Mouse (Mus musculus) B cell, adult 2 months (primary cell): ENCODE results near the gene Pdzd3.

Experiments
- DNase-seq, 2 experiments: peaks; one replicate each; pipeline ENCODE4 v3.0.0; 2022

Pdzd3 gene

DNA sequence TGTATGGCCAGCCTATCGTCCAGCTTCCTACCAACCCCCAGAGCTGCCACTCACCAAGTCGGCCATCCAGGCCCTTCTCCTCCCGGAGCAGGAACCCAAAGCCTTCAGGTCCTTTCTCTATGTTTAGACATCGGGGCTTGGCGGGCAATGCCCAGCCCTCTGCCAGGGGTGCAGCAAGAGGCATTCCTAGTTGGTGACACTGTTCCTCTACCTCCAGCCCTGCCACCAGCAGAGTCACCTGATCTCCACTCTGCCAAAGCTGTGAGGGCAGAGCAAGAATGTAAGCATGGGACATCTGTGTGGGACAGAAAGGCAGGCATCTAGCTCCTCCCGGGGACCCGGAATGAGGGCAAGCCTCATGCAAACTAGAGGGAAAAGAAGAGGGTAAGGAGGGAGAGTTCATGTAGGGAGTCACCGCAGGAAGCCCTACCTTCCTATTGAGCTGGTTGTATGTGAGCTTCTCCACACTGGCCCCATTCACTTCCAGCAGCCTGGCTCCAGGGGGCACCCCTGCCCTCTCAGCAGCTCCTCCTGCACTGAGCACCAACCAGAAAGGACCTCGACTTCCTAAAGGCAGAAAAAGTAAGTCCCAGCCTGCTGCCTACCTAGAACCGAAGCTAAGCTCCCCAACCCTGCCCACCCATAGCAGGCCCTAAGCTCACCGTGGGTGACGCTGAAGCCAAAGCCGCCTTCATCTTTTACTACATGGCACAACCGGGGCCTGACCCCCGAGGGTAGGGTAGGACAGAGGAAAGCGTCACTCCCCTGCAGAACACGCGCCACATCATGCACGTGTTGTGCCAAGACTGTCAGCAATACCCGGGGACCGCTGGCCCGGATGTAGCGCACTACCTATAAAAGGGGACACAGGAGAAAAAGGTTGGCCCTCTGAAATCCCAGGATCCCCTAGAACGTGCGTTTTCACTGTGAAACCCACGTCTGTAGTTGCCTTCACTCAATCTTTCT is 1.8 kb downstream of the Pdzd3 start:
- DNase-seq, result peak; percentile 47 to 54

DNA sequence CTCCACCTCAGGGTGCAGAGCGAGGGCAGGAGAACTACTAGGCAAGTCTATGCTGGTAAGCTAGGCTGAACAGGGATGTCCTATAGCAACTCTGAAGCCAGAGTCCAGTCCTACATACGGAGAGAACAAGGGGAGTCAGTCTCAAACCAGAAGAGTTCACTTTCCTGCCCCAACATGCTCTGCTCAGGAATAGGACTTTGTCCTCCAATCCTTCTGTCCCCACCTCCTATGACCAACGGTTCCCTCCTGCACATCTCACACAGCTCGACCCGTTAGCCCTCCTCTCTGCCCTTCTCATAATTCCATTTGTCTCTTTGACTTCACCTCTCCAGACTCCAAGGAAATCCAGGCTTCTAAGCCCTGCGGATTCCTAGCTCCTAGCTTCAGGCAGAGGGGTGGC is 3.4 kb downstream of the Pdzd3 start:
- DNase-seq, result no peak

DNA sequence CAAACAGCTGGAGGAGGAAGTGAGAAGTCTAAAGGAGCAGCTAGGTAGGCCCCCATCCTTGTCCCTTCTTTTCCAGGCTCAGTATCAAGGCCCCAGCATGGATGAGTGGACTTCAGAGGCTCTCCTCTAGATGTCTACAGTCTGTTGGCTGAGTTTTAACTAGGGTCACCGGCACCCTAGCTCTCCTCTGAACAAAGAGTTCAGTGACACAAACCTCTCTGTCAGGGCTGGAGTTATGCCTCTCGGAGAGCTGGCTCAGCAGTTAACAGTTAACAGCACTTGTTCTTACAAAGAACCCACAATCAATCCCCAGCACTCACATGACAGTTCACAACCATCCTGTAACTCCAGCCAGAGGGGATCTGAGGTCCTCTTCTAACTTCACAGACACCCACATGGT is 7.7 kb downstream of the Pdzd3 start:
- DNase-seq, result no peak

DNA sequence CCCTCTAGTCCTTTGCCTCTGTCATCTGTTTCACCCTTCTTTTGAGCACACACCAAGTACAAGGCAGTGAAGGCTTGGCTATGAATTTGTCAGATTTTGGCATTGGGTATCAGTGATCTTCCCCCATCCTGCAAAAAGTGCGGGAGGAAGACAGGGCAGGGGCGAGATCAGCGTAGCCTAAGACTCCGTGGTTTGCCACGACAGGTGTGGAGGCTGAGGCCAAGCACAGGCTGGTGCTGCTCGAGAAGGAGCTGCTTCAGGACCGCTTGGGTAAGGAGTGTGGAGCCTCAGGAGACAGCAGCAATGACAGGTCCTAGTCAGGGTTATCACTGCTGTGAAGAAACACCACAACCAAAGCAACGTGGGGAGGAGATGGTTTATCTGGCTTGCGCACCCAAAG is 9.9 kb downstream of the Pdzd3 start:
- DNase-seq, result no peak

GRCm38 (mm10) chr9:44240911-44241310 is 10.4 kb downstream of the Pdzd3 start:
- DNase-seq, result no peak

DNA sequence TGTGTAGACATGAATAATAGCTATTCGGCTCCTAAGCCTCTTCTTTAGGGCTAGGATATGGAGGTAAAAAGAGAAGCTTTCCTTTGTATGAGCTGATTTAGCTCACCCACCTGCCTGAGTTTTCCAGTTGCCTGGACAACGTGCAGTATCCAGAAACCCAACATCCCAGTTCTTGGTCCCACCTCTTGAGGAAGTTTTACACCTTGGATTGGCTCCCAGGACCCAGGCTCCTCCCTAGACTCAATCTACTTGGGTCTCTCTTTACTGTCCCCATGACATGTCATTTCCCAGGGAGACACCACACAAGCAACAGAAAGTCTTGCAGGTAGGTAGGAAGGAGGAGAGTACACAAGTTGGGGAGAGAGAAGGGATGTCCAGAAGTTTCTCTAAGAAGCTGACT is 10.9 kb downstream of the Pdzd3 start, which contains the start of gene Ccdc153:
TSS of gene Ccdc153 (plus strand) at position 278 of the 400 bp plus-strand sequence.
- no peak for DNase-seq

- peak; percentile 73 to 74 for DNase-seq
These were observed 11.8 kb downstream of the Pdzd3 start for GRCm38 (mm10) chr9:44239447-44239846.

DNA sequence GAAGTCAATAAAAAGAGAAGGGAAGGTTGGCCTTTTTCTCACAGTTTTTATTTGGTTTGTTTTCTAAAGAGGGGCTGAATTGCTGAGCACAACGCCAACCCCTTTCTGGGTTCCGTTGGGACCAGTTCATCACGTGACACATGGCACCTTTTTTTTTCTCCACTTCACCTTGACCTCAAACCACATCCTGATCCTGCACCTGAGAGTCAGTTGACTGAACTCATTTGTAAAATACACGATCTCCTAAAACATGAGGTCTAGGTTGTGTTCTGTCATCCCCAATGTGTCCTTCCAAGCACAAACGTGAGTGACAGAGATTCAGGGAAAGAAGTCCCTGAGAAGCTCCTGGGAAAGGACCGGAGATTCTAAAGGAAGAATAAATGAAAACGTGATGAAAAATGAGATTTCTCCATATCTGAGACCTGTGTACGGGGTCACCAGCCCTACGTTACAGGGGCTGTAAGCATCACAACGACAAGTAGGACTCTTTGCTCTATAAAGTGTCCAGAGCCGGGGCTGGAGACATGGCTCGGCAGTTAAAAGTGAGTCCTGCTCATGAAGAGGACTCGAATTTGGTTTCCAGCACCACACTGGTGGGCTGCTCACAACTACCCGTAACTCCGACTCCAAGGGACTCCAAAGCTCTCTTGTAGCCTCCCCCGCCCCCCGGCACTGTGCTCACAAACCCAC is 12.6 kb downstream of the Pdzd3 start:
- peak; percentile 19 to 34 for DNase-seq

DNA sequence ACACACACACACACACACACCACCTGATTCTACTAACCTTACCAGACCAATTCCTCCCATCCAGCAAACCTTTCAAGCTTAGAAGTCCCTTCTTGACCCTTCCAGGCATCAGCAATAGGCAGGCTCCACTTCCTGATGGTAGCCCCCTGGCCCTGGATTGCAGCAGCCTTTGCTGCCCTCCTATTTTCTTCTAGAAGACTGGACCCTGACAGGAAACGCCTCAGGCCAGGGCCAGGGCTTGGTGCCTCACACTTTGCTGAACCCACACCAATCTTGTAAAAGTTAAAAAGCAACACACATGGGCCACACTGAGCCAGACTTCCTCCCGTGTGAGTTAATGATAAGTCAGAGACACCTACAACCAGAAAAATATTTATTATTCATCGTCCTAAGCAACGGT is 14.1 kb downstream of the Pdzd3 start:
- DNase-seq, result no peak

DNA sequence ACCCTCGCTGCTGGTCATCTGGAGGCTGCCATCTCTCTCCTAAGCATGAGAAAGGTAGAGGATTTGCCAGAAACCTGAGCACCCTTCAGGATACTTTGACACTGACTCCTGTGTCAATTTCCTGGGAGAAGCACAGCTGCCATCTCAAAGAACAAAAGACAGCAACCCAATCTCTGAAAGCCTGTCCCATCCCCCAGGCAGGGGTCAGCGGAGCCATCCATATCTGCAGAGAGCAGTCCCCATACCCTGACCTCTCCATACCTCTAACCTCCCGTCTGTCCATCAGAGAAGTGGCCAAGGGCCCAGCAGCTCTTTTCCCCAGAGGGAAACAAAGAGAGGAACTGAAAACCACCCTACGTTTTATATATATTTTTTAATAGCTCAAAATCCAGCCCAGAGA is 14.7 kb downstream of the Pdzd3 start:
- DNase-seq, result peak in 1 of 2 experiments; percentile 7

GRCm38 (mm10) chr9:44234479-44235427 is 16.5 kb downstream of the Pdzd3 start:
- DNase-seq, result peak; percentile 71 to 74

GRCm38 (mm10) chr9:44233802-44234478 is 17.3 kb downstream of the Pdzd3 start, which contains the start of gene Cbl:
Gene Cbl (minus strand): TSS chr9:44234049.
- DNase-seq, result peak; percentile 99

DNA sequence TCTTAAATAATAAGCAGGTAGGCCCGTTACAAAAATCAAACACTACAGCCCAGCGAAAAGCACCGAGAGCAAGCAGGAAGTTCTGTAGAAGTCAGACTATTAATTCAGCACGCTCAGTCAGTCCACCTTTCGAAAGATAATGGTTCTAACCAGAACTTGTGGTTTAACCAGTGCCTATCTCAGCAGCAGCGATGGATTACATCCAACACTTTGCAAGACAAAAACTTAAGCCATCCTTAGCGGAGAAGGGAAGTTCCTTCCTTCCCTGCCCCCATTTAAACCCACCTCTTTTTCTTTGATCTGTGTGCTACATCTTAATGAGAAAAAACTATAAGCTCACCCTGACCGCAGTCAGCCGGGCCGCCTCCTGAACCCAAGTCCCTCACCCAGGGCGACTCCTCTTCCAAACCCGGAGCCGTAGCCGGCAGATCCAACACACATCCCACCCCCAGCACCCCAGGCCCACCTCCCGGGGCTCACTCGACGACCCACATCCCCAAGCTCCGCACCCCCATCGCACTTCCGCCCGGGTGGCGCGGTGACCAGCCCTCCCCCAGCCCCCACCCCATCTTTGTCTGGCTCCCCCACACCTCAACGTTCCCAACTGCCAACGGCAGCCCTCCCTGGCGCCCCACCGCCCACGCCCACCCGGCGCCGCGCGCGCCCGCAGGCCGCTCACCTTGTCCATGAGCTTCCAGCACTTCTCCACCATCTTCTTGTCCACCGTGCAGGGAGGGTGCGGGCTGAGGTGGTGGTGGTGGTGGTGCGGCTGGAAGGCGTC is 18.1 kb downstream of the Pdzd3 start:
- peak; percentile 41 to 45 for DNase-seq

DNA sequence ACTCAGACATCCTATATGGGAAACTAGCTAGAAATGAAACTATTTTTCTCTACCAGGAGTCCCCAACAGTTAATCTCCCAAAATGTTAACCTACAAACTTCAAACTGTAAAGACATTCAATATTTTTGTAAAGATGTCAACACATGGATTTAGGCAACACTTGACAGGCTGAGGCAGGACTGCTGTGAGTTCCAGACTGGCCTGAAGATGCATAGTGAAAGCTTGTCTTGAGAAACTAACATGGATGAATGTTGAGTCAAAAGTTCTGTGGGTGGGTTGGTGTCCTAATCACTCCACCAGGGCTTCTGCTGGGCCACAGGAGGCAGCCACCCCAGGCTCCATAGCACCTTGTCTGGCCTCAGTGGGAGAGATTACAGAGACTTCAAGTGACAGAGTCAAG is 19.7 kb downstream of the Pdzd3 start:
- DNase-seq, result no peak

- peak; percentile 33 to 38 for DNase-seq
These were observed 25.3 kb downstream of the Pdzd3 start for GRCm38 (mm10) chr9:44225993-44226392.

GRCm38 (mm10) chr9:44213538-44213937 is 37.7 kb downstream of the Pdzd3 start:
- peak; percentile 41 to 43 for DNase-seq

- no peak for DNase-seq
These were observed 38.9 kb downstream of the Pdzd3 start for GRCm38 (mm10) chr9:44212406-44212805.

DNA sequence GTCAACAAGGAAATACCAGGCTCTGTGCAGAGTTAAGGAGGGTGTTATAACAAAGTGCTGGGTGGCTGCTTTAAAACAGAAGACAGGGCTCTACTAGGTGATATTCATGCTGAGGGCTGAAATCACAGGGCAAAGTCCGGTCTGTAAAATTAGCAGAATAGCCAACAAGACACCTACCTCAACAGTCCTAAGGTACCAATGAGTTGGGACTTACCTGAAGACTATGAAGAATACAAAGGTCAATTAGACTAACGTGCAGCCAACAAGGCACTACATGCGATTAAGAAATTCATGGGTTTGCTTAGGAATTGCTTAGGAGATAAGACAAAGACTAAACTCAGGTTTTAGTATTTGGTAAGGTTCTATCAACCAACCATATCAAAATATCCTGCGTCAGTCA is 41.9 kb downstream of the Pdzd3 start:
- no peak for DNase-seq

- DNase-seq, result no peak
These were observed 43.4 kb downstream of the Pdzd3 start for GRCm38 (mm10) chr9:44207840-44208239.

DNA sequence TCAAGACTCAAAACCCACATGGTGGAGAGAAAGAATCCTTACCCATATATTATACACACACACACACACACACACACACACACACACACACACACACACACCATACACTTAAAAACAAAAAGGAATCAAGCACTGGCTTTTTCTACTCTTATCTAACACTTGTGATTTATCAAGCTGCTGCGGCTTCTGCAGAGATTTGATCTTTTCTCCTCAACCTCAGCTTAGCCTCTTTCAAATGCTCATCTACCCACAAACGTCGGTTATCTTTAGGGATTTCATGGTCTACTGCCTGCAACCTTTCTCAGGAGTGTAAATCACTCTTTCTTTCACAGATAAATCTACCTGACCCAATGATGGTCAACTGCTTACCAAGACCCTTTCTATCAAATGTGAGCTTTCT is 50.8 kb downstream of the Pdzd3 start:
- DNase-seq, result no peak

DNA sequence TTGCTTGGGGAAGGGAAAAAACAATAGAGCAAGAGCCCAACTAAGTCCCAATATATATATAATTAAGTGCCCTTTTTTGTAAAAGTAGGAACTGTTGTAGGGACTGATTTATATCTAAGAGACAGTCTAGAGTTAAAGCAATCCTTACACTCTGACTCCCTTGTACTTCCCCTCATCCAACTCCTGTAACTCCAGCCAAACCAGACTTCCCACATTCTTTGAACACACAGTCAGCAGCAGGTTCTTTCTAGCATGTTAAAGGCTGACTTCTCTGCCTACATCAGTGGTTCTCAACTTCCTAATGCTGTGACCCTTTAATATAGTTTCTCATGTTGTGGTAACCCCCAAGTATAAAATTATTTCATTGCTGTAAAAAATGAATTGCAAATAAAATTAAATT is 51.7 kb downstream of the Pdzd3 start:
- no peak for DNase-seq
